Mouse (Mus musculus) midbrain, embryonic 11.5 days (tissue): Measurements from ENCODE around the gene Casq2. TPM values are rescaled to one million over a fixed set of nuclear protein-coding genes. Genes with fewer than 3 reads are reported as not detected.

Source experiments
- ATAC-seq: fragments of 200-750 bp; cut with Nextera tagmentation; 2 replicates; pipeline ENCODE4 v1.8.0; 2017; ENCODE audit warnings: moderate TSS enrichment, moderate library complexity; ENCODE audit not compliant: low FRiP score
- DNase-seq: peaks from one replicate; pipeline ENCODE4 v3.0.0; 2015; ENCODE audit warnings: low spot score; ENCODE audit errors: missing footprints
- H3K27ac ChIP-seq: fragments of 300-500 bp; sonication (generic); 2 replicates; pipeline ENCODE4 v1.5.1; 2014; ENCODE audit warnings: low read depth, low read length
- H3K27me3 ChIP-seq: fragments of 300-500 bp; sonication (generic); 2 replicates; pipeline ENCODE4 v1.6.1; 2014; ENCODE audit warnings: mild to moderate bottlenecking, low read length, moderate library complexity, mixed read lengths; ENCODE audit not compliant: control insufficient read depth, insufficient read depth
- H3K36me3 ChIP-seq: fragments of 300-500 bp; sonication (generic); 2 replicates; pipeline ENCODE4 v1.6.1; 2014; ENCODE audit warnings: mild to moderate bottlenecking, low read length, moderate library complexity, mixed read lengths; ENCODE audit not compliant: control insufficient read depth, insufficient read depth
- H3K4me1 ChIP-seq: fragments of 300-500 bp; sonication (generic); 2 replicates; pipeline ENCODE4 v1.6.1; 2014; ENCODE audit warnings: low read length; ENCODE audit not compliant: control insufficient read depth, insufficient read depth
- H3K4me2 ChIP-seq: fragments of 300-500 bp; sonication (generic); 2 replicates; pipeline ENCODE4 v1.6.1; 2014; ENCODE audit warnings: mild to moderate bottlenecking, moderate library complexity
- H3K4me3 ChIP-seq: fragments of 300-500 bp; sonication (generic); 2 replicates; pipeline ENCODE4 v1.5.1; 2014; ENCODE audit warnings: low read depth, low read length
- H3K9ac ChIP-seq: fragments of 300-500 bp; sonication (generic); 2 replicates; pipeline ENCODE4 v1.6.1; 2014; ENCODE audit warnings: low read length
- H3K9me3 ChIP-seq: fragments of 300-500 bp; sonication (generic); 2 replicates; pipeline ENCODE4 v1.6.1; 2016; ENCODE audit warnings: low read length; ENCODE audit not compliant: control insufficient read depth
- WGBS: fragments of 180-500 bp; shearing (Covaris S2); extraction: QIAGEN DNeasy Blood & Tissue Kit; methylation state at CpG from one replicate; pipeline ENCODE4 v1.1.7; 2014; 5-methylcytosine and 5-hydroxymethylcytosine counted together
- polyA plus RNA-seq: library from polyadenylated mRNA; unstranded; fragments of >200 nt; fragmentation: Nextera tagmentation; extraction: Ambion mirVana; gene quantifications from 2 replicates; pipeline ENCODE4 v1.2.1, GENCODE M21; 2014

The Casq2 gene
- polyA plus RNA-seq, 1 experiment from 2014 or later, result not detected

DNA sequence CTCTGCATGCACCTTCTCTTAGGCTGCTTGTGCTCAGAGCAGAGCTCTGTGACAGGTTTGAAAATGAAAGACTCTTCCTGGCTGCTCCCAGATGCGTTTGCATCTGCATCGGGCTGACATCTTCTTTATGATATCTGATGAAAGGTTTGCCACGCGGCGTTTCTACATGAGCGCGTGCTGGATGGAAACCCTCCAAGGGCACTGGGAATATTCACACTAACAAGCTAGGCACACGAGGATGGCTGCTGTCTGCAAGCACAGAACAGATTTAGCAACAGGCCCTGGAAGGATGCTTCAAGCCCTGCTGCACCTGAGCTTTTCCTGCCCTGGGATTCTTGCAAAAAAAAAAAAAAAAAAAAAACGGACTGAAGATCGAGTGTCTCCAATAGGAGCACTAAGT lies 50.9 kb downstream of the Casq2 start:
- no peak overlapping the region for H3K9ac ChIP-seq
- H3K4me2 ChIP-seq, result no peak overlapping the region
- H3K4me3 ChIP-seq, result no peak overlapping the region
- H3K4me1 ChIP-seq, result peaks cover 4% of the 10 kb centered on the region
- no peak for DNase-seq
- no peak for ATAC-seq
- no peaks in the 10 kb centered on the region; the same call in 1 of the 2 replicates for H3K27me3 ChIP-seq
- H3K36me3 ChIP-seq, result no peaks in the 10 kb centered on the region
- no peaks in the 10 kb centered on the region for H3K9me3 ChIP-seq
- no peak overlapping the region for H3K27ac ChIP-seq
- WGBS, result 84% methylated on average over 10 of the region's 10 CpGs

DNA sequence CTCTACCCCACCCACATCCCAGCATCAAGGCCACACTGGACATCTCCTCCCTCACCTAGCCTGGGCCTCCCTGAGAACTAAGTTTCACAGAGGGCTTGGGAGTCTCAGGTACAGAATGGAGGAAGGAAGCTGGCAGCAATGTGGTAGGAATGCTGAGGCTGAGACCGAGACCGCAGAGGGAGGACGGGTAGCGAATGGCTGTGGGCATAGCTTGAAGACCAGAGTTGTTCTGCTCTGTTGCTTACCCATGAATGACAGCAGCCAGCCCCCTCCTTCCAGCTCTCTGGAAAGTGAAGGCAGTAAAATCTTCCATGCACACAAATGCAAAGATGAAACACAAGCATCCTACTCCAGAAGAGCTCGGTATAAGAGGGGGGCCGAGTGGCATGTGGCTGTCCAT lies 52.7 kb downstream of the Casq2 start:
- 0 out of 2 replicates have a peak, but pooled peaks have one; percentile 46 for ATAC-seq
- Histone ChIP-seq H3K4me1 (peaks cover 4% of the 10 kb centered on the region), H3K27ac (no peak overlapping the region), H3K4me3 (no peak overlapping the region), H3K36me3 (no peaks in the 10 kb centered on the region), H3K4me2 (no peak overlapping the region), H3K9ac (no peak overlapping the region), H3K27me3 (no peaks in the 10 kb centered on the region; the same call in 1 of the 2 replicates), H3K9me3 (no peaks in the 10 kb centered on the region)
- no peak for DNase-seq
- 48% methylated on average over 6 of the region's 6 CpGs for WGBS

DNA sequence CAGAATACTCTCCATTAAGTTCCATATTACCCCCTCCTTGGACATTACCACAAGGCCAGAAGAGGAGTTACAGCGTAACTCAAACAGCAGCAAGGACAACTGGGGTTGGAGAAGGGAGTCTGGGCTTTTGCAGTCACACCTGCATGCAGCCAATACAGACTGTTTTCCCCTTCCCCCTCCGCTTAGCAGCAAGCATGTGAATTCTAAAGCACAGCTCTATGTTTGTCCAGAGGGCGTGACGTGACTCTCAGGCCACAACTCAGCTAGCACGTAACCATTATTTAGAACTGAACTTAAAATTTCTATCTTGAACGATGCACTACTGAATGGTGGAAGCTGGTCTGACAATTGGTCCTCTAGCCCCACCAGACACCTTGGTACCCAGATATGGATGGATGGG lies 54.4 kb downstream of the Casq2 start:
- Histone ChIP-seq H3K9me3 (no peaks in the 10 kb centered on the region), H3K27me3 (no peaks in the 10 kb centered on the region; the same call in 1 of the 2 replicates), H3K4me1 (peaks cover 4% of the 10 kb centered on the region), H3K4me3 (no peak overlapping the region), H3K36me3 (no peaks in the 10 kb centered on the region), H3K4me2 (no peak overlapping the region), H3K9ac (no peak overlapping the region), H3K27ac (no peak overlapping the region)
- DNase-seq, result no peak
- no peak for ATAC-seq
- 87% methylated on average over 6 of the region's 6 CpGs for WGBS

DNA sequence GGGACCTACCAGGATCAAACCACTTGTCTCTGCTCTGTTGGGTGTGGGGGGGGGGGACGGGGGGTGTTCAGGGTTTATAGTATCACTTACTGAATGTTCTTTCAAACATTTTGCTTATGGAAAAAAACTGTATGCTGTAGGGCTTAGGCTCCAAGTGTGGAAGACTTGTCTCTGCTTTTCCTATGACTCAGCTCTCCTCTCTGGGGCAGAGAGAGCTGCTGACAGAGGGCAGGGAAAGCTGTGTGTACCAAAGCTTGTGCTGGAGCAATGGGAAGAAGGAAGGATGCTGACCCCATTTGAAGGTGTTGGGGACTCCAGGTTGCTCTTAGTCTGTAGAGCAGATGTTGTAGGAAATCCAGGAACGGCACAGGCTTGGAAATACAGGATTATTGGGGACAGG lies 55.2 kb downstream of the Casq2 start:
- Histone ChIP-seq H3K9ac (no peak overlapping the region), H3K4me2 (no peak overlapping the region), H3K4me3 (no peak overlapping the region), H3K27ac (no peak overlapping the region), H3K36me3 (no peaks in the 10 kb centered on the region), H3K4me1 (peaks cover 5% of the 10 kb centered on the region), H3K27me3 (no peaks in the 10 kb centered on the region; the same call in 1 of the 2 replicates), H3K9me3 (no peaks in the 10 kb centered on the region)
- 67% methylated on average over 2 of the region's 2 CpGs for WGBS
- DNase-seq, result no peak
- no peak for ATAC-seq

DNA sequence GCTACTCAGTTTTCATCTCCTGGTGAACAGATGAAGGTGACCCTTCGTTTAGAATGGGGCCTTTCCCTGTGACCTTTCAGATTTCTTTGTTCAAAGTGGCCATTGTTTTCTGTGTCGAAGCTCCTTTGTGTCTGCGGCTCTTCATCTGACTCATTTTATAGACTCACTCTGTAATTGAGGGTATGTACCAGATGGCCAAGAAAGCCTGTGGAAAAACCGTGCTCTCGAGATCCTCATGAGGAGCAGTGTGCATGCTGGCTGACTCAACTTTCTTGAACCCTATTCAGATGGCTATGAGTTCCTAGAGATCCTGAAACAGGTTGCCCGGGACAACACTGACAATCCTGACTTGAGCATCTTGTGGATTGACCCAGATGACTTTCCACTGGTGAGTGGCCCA lies 55.7 kb downstream of the Casq2 start:
- no peaks in the 10 kb centered on the region for H3K36me3 ChIP-seq
- no peak overlapping the region for H3K27ac ChIP-seq
- ATAC-seq (no peak), DNase-seq (no peak)
- WGBS, result 57% methylated on average over 6 of the region's 6 CpGs
- peaks cover 7% of the 10 kb centered on the region for H3K4me1 ChIP-seq
- no peaks in the 10 kb centered on the region; the same call in 1 of the 2 replicates for H3K27me3 ChIP-seq
- no peak overlapping the region for H3K9ac ChIP-seq
- H3K4me3 ChIP-seq, result no peak overlapping the region
- H3K4me2 ChIP-seq, result no peak overlapping the region
- no peaks in the 10 kb centered on the region for H3K9me3 ChIP-seq

DNA sequence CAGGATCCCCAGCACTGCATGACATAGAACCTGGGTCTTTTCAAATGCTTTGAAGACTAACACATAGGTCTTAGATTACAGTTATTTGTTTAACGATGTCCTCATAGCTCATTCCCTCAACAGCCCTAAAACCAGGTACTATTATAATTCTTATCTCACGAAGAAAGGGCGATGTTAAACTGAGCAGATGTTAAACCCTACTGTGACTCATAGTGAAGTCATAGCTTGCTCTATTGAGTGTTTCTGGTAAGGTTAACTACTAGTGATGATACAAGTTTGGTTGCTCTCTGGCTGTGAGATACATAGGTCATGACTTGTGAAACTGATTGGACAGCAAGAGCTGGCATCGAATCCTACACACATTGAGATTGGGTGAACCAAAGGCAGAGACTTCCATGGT lies 56.7 kb downstream of the Casq2 start:
- Histone ChIP-seq H3K9me3 (no peaks in the 10 kb centered on the region), H3K36me3 (no peaks in the 10 kb centered on the region), H3K4me1 (peaks cover 11% of the 10 kb centered on the region), H3K4me3 (no peak overlapping the region), H3K27ac (no peak overlapping the region), H3K27me3 (no peaks in the 10 kb centered on the region; the same call in 1 of the 2 replicates), H3K4me2 (no peak overlapping the region), H3K9ac (no peak overlapping the region)
- WGBS, result 97% methylated on average over 4 of the region's 4 CpGs
- no peak for ATAC-seq
- DNase-seq, result no peak

DNA sequence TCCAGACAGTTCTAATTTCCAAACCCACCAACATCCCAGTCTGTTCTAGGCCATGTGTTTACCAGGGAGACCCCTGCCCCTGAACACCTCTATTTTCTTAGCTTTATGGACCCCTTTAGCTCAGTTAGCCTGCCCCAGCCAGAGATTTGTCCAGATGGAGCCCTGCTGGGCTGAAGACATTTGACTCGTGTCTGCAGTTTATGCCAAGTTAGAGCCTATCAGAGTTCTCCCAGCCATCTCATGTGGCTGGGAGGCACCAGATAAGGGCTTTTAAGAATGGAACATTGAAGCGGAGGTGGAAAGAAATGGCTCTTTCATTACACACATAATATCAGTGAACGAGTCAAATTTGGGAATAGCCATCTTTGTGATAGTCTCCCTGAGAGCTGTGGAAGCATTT lies 57.3 kb downstream of the Casq2 start:
- ATAC-seq, result no peak
- H3K27me3 ChIP-seq, result no peaks in the 10 kb centered on the region; the same call in 1 of the 2 replicates
- WGBS, result 87% methylated on average over 3 of the region's 3 CpGs

DNA sequence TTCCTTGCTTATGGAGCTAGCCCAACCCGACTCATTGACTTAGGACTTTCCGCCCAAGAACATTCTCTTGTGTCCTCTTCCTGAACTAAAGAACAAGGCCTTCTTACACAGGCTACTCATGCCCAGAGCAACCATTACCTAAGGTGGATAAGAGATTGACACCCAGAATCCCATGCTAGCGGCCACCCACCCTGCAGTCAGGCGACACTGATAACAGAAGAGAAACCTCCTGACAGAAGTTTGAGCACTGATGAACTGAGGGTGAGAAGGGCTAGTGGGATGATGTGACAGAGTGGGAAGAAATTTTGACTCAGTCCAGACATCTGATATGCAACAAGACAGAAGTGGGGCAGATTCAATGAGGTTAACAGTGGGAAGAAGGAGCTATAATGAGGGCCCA lies 58.2 kb downstream of the Casq2 start:
- Histone ChIP-seq H3K9ac (no peak overlapping the region), H3K4me3 (no peak overlapping the region), H3K36me3 (no peaks in the 10 kb centered on the region), H3K9me3 (no peaks in the 10 kb centered on the region), H3K4me1 (peaks cover 9% of the 10 kb centered on the region), H3K4me2 (no peak overlapping the region), H3K27ac (no peak overlapping the region), H3K27me3 (no peaks in the 10 kb centered on the region)
- ATAC-seq (no peak), DNase-seq (no peak)
- WGBS, result 97% methylated on average over 4 of the region's 4 CpGs

More for the DNA sequence above, 57.3 kb downstream of the Casq2 start:
- Histone ChIP-seq H3K4me2 (no peak overlapping the region), H3K9ac (no peak overlapping the region), H3K4me1 (peaks cover 11% of the 10 kb centered on the region), H3K9me3 (no peaks in the 10 kb centered on the region), H3K4me3 (no peak overlapping the region), H3K27ac (no peak overlapping the region), H3K36me3 (no peaks in the 10 kb centered on the region)
- DNase-seq, result no peak

DNA sequence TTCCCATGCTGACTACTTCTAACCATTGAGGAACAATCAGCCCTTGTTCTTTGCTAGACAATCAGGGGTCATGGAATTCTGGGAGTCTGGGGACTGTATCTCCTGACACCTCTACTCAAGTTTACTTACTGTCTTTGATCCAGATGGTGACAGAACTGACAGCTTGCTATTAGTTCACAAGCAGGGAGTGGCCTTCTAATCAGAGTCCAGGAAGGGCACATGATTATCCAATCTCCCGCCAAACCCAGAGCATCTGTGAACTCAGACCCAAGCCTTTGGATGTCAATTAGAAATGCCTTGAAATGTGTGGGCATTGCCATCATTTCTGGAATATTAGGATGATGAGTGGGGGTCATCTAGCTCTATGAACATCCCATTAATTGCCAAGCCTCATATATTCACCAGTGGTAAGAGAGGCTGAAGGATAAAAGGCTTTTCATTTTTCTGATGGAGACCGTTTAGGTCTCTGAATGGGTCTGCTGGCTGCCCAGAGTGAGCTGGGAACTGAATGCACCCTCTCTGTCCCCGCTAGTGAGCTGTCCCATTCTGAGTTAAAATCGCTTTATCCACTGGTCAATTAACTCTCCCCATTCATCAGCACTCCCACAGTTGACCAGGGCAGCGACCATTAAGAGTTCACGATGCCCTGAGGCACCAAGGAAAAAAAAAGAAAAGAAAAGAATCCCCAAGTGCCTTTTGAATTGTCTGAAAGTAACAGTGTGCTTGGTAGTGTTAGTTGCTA lies 59.6 kb downstream of the Casq2 start:
- Histone ChIP-seq H3K27ac (no peak overlapping the region), H3K9me3 (no peaks in the 10 kb centered on the region), H3K9ac (no peak overlapping the region), H3K27me3 (no peaks in the 10 kb centered on the region; the same call in 1 of the 2 replicates), H3K4me3 (no peak overlapping the region), H3K4me1 (peaks cover 7% of the 10 kb centered on the region), H3K4me2 (no peak overlapping the region), H3K36me3 (no peaks in the 10 kb centered on the region)
- no peak for DNase-seq
- 41% methylated on average over 6 of the region's 6 CpGs for WGBS
- ATAC-seq, result no peak
